Mouse (Mus musculus): ENCODE measurements around the gene Lyrm7.

- no peak for TF ChIP-seq CTCF (conservative IDR thresholded peaks at IDR 0.05; ENCODE audit: low read length)
- no peak for TF ChIP-seq POU5F1 (IDR thresholded peaks at IDR 0.05; ENCODE audit: borderline replicate concordance, low read length)
- TF ChIP-seq NANOG (IDR thresholded peaks at IDR 0.05; ENCODE audit: borderline replicate concordance, low read length), result no peak
These were observed 5.7 kb upstream of the Lyrm7 start, which contains the start of gene Hint1 for GRCm38 (mm10) chr11:54866119-54867048.

Data from E14TG2a.4 (cell line).